Mouse (Mus musculus): ENCODE data around the gene Bcl9.

- no peak for TF ChIP-seq POLR2A (IDR thresholded peaks at IDR 0.05; ENCODE audit: low read depth, low read length)
- no peak for TF ChIP-seq CTCF (IDR thresholded peaks at IDR 0.05; ENCODE audit: borderline replicate concordance, insufficient read depth, low read length)
These were observed 57.9 kb downstream of the Bcl9 start for GRCm38 (mm10) chr3:97239793-97240192.
